Mouse (Mus musculus) C2C12 (cell line): ENCODE results near the gene Emcn.

Source experiments
- CTCF ChIP-seq: IDR thresholded peaks from one replicate; pipeline ENCODE4 v1.5.1; 2011; ENCODE audit not compliant: control insufficient read depth, insufficient read depth, insufficient read length
- FOSL1 ChIP-seq: IDR thresholded peaks from one replicate; pipeline ENCODE4 v1.8.0; 2011; ENCODE audit warnings: mild to moderate bottlenecking, low read length; ENCODE audit not compliant: poor library complexity, insufficient read depth, severe bottlenecking
- USF1 ChIP-seq: IDR thresholded peaks from one replicate; pipeline ENCODE4 v1.6.1; 2011; ENCODE audit warnings: low read depth, mild to moderate bottlenecking, control low read depth, moderate library complexity

GRCm38 (mm10) chr3:137395588-137395987 is 54.7 kb downstream of the Emcn start:
- TF ChIP-seq CTCF (no peak), USF1 (no peak), FOSL1 (no peak)
